Mouse (Mus musculus) liver, adult 2 months (tissue): ENCODE results near the gene Lama5.

Experiments used
- CTCF ChIP-seq: fragments of 200-500 bp; IDR thresholded peaks from 2 replicates; pipeline ENCODE4 v1.5.1; 2011; ENCODE audit warnings: low read depth, low read length, control low read depth
- POLR2A ChIP-seq: fragments of 200-500 bp; IDR thresholded peaks from 2 replicates; pipeline ENCODE4 v1.6.1; 2011; ENCODE audit warnings: low read length, control low read depth; ENCODE audit not compliant: insufficient read depth; ENCODE audit errors: extremely low read depth

- no peak for TF ChIP-seq CTCF
- TF ChIP-seq POLR2A, result no peak
Observed at GRCm38 (mm10) chr2:180185686-180186085, 40.0 kb downstream of the Lama5 start.
